Mouse (Mus musculus) limb, embryonic 11.5 days (tissue): ENCODE results near the gene Phlpp2. TPM values are rescaled to one million over a fixed set of nuclear protein-coding genes. Genes with fewer than 3 reads are reported as not detected.

Experiments used
- ATAC-seq: fragments of 200-750 bp; cut with Nextera tagmentation; 2 replicates; pipeline ENCODE4 v1.8.0; 2017; ENCODE audit warnings: low read depth; ENCODE audit not compliant: insufficient number of reproducible peaks, low FRiP score, low TSS enrichment
- DNase-seq: peaks from one replicate; pipeline ENCODE4 v3.0.0-alpha.2; 2015; ENCODE audit warnings: low spot score
- H3K27ac ChIP-seq: fragments of 300-500 bp; sonication (generic); replicated peaks from 2 replicates; pipeline ENCODE4 v1.5.1; 2014; ENCODE audit warnings: low read depth, mild to moderate bottlenecking, low read length
- H3K27me3 ChIP-seq: fragments of 300-500 bp; sonication (generic); 2 replicates; pipeline ENCODE4 v1.6.1; 2014; ENCODE audit warnings: mild to moderate bottlenecking, low read length, mixed read lengths; ENCODE audit not compliant: control insufficient read depth, insufficient read depth
- H3K36me3 ChIP-seq: fragments of 300-500 bp; sonication (generic); 2 replicates; pipeline ENCODE4 v1.6.1; 2014; ENCODE audit warnings: mild to moderate bottlenecking, low read length, moderate library complexity, mixed read lengths; ENCODE audit not compliant: control insufficient read depth, insufficient read depth
- H3K4me1 ChIP-seq: fragments of 300-500 bp; sonication (generic); 2 replicates; pipeline ENCODE4 v1.6.1; 2014; ENCODE audit warnings: low read length, mixed read lengths; ENCODE audit not compliant: control insufficient read depth, insufficient read depth
- H3K4me2 ChIP-seq: fragments of 300-500 bp; sonication (generic); 2 replicates; pipeline ENCODE4 v1.6.1; 2014; ENCODE audit warnings: low read depth, mild to moderate bottlenecking, moderate library complexity; ENCODE audit not compliant: severe bottlenecking
- H3K4me3 ChIP-seq: fragments of 300-500 bp; sonication (generic); 2 replicates; pipeline ENCODE4 v1.5.1; 2014; ENCODE audit warnings: low read depth, low read length
- H3K9ac ChIP-seq: fragments of 300-500 bp; sonication (generic); 2 replicates; pipeline ENCODE4 v1.6.1; 2014; ENCODE audit warnings: mild to moderate bottlenecking, low read length
- H3K9me3 ChIP-seq: fragments of 300-500 bp; sonication (generic); 2 replicates; pipeline ENCODE4 v1.6.1; 2016; ENCODE audit warnings: low read length; ENCODE audit not compliant: control insufficient read depth
- WGBS: fragments of 180-500 bp; shearing (Covaris S2); extraction: QIAGEN DNeasy Blood & Tissue Kit; methylation state at CpG from one replicate; pipeline ENCODE4 v1.1.7; 2014; 5-methylcytosine and 5-hydroxymethylcytosine counted together
- polyA plus RNA-seq: library from polyadenylated mRNA; unstranded; fragments of >200 nt; fragmentation: Nextera tagmentation; extraction: Ambion mirVana; gene quantifications from 2 replicates; pipeline ENCODE4 v1.2.1, GENCODE M21; 2014

The Phlpp2 gene
- polyA plus RNA-seq, 1 experiment from 2014 or later = 3.6 TPM

- no peak overlapping the region for H3K27ac ChIP-seq
- H3K36me3 ChIP-seq = 0 out of 2 replicates have a peak, but pooled peaks cover 2% of the 10 kb centered on the region
- H3K9me3 ChIP-seq = no peaks in the 10 kb centered on the region
- no peaks in the 10 kb centered on the region for H3K27me3 ChIP-seq
- no peak overlapping the region for H3K4me3 ChIP-seq
- H3K4me2 ChIP-seq = no peak overlapping the region
- no peak for DNase-seq
- H3K9ac ChIP-seq = no peak overlapping the region
- no peak for ATAC-seq
- no peaks in the 10 kb centered on the region for H3K4me1 ChIP-seq
These were observed 17.0 kb downstream of the Phlpp2 start for GRCm38 (mm10) chr8:109885294-109885693.

DNA sequence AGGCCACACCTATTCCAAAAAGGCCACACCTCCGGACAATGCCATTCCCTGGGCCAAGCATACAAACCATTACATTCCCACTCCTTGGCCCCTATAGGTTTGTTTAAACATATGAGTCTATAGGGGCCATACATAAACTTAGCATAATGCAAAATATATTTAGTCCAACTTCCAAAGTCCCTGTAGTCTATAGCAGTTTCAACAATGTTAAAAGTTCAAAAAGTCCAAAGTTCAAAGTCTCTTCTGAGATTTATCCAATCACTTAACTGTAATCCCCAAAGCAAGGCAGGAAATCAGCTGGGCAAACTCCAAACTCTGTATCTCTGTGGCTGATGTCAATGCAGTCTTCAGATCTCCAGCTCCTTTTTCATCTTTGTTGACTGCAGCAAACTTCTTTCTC lies 20.9 kb downstream of the Phlpp2 start:
- ATAC-seq (no peak), DNase-seq (no peak)
- WGBS = 88% methylated on average over 1 of the region's 1 CpGs
- Histone ChIP-seq H3K4me1 (no peaks in the 10 kb centered on the region), H3K36me3 (no peaks in the 10 kb centered on the region), H3K27ac (no peak overlapping the region), H3K9me3 (no peaks in the 10 kb centered on the region), H3K9ac (no peak overlapping the region), H3K4me2 (no peak overlapping the region), H3K4me3 (no peak overlapping the region), H3K27me3 (no peaks in the 10 kb centered on the region)

GRCm38 (mm10) chr8:109890794-109891585 lies 22.6 kb downstream of the Phlpp2 start:
- ATAC-seq = no peak
- no peak for DNase-seq
- Histone ChIP-seq H3K9ac (no peak overlapping the region), H3K36me3 (0 out of 2 replicates have a peak, but pooled peaks cover 2% of the 10 kb centered on the region), H3K27me3 (no peaks in the 10 kb centered on the region), H3K4me1 (no peaks in the 10 kb centered on the region), H3K4me2 (no peak overlapping the region), H3K4me3 (no peak overlapping the region), H3K9me3 (no peaks in the 10 kb centered on the region), H3K27ac (no peak overlapping the region)
- 88% methylated on average over 3 of the region's 3 CpGs for WGBS

DNA sequence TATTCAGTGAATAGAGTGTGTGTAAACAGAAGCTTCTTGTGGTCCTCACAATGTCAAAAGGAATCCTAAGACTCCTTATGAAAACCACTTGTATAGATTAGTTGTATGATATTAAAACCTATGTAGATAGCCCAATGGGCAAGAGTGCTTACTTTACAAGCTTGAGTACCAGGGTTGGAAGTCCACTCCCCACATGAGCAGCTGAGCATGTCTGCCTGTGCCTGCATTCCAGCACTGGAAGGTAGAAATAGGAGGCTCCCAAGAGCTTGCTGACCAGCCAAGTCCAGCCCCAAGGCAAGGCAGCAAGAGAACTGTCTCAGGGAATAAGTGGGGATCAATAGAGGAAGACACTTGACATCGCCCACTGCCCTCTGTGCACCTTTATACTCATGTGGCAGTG lies 26.3 kb downstream of the Phlpp2 start:
- H3K4me3 ChIP-seq = no peak overlapping the region
- no peaks in the 10 kb centered on the region for H3K27me3 ChIP-seq
- H3K4me2 ChIP-seq = no peak overlapping the region
- no peak overlapping the region for H3K9ac ChIP-seq
- ATAC-seq = no peak
- no peaks in the 10 kb centered on the region for H3K4me1 ChIP-seq
- DNase-seq = no peak
- H3K27ac ChIP-seq = no peak overlapping the region
- 86% methylated on average over 1 of the region's 1 CpGs for WGBS
- H3K36me3 ChIP-seq = 0 out of 2 replicates have a peak, but pooled peaks cover 2% of the 10 kb centered on the region
- H3K9me3 ChIP-seq = no peaks in the 10 kb centered on the region

DNA sequence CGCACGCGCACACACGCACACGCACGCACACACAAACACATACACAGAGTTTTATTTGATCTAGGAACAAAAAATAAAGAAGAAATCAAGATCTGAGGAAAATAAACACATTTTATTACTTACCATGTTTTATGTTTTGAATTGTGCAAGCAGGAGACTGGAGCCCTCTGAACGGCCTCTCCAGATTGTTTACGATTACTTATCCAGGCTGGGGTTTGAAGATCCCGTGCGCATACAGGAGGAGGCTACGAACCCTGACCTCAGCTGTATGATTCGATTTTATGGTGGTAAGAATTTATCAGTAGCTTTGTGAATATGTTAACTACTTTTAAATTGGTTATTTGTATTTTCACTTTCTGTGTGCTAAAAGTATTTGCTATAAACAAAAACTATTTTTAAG lies 27.0 kb downstream of the Phlpp2 start:
- WGBS = 88% methylated on average over 12 of the region's 12 CpGs
- no peaks in the 10 kb centered on the region for H3K4me1 ChIP-seq
- ATAC-seq = no peak
- H3K27me3 ChIP-seq = no peaks in the 10 kb centered on the region
- no peak overlapping the region for H3K27ac ChIP-seq
- H3K4me2 ChIP-seq = no peak overlapping the region
- H3K9ac ChIP-seq = no peak overlapping the region
- H3K4me3 ChIP-seq = no peak overlapping the region
- no peaks in the 10 kb centered on the region for H3K9me3 ChIP-seq
- no peak for DNase-seq
- 0 out of 2 replicates have a peak, but pooled peaks cover 2% of the 10 kb centered on the region for H3K36me3 ChIP-seq

DNA sequence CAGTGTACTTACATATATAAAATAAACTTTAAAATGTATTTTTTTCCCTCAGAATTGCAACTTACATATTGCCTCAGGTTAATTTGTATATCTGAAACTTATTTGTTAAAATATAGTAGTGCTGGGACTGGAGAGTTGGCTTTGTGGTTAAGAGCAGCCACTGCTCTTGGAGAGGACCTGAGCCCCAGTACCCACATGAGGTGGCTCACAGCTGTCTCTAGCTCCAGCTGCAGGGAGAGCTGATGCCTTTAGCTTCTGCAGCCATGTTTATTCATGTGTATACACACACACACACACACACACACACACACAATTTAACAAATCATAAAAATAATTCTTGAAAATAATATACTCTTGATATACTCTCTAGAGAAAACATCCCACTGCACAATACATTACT lies 34.0 kb downstream of the Phlpp2 start:
- Histone ChIP-seq H3K27ac (no peak overlapping the region), H3K4me2 (no peak overlapping the region), H3K4me1 (no peaks in the 10 kb centered on the region), H3K36me3 (no peaks in the 10 kb centered on the region), H3K9ac (no peak overlapping the region), H3K9me3 (no peaks in the 10 kb centered on the region), H3K4me3 (no peak overlapping the region), H3K27me3 (no peaks in the 10 kb centered on the region)
- no peak for ATAC-seq
- DNase-seq = no peak

DNA sequence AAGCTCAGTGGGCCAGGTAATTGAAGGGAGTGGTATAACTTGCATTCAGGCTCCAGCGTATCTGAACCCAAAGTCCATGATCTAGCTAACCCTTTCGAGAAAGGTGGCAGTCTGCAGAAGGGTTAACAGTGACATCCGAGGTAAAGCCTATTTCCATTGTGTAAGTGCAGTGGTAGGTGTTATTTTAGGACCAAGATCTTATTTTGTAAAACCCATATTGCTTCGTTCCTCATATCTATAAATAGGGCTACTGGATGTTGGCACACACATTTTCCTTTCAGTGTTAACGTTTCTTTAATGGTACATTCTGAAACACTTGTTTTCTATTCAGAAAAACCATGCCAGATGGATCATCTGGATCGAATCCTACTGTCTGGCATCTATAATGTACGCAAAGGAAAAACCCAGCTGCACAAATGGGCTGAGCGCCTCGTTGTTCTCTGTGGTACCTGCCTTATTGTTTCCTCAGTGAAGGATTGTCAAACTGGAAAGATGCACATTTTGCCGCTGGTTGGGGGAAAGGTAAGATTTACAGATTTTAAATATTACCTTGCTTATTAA lies 35.6 kb downstream of the Phlpp2 start:
- WGBS = 88% methylated on average over 10 of the region's 10 CpGs
- no peaks in the 10 kb centered on the region for H3K4me1 ChIP-seq
- H3K9me3 ChIP-seq = no peaks in the 10 kb centered on the region
- DNase-seq (no peak), ATAC-seq (no peak)
- H3K36me3 ChIP-seq = no peaks in the 10 kb centered on the region
- no peaks in the 10 kb centered on the region for H3K27me3 ChIP-seq
- no peak overlapping the region for H3K4me2 ChIP-seq
- no peak overlapping the region for H3K9ac ChIP-seq
- no peak overlapping the region for H3K4me3 ChIP-seq
- H3K27ac ChIP-seq = no peak overlapping the region

- Histone ChIP-seq H3K4me2 (no peak overlapping the region), H3K36me3 (0 out of 2 replicates have a peak, but pooled peaks cover 3% of the 10 kb centered on the region), H3K4me1 (no peaks in the 10 kb centered on the region), H3K27ac (no peak overlapping the region), H3K4me3 (no peak overlapping the region), H3K9me3 (no peaks in the 10 kb centered on the region), H3K9ac (no peak overlapping the region), H3K27me3 (no peaks in the 10 kb centered on the region)
- DNase-seq (no peak), ATAC-seq (no peak)
- WGBS = 86% methylated on average over 1 of the region's 1 CpGs
These were observed 36.8 kb downstream of the Phlpp2 start for GRCm38 (mm10) chr8:109904928-109905668.
